In genomic region chr11:120850331-120851030, GRCm38 (mm10) we compare ENCODE assay signal across 13 mouse cellular contexts. TPM values are rescaled to one million over a fixed set of nuclear protein-coding genes. Genes with fewer than 3 reads are reported as not detected.
A peak's percentile ranks its signal among the peaks of the same experiment; 100 is the strongest.
DNase-seq lines count a peak whose midpoint lies in the region; ATAC-seq lines count a peak whose summit lies in the region.
"Had no signal": no experiment of that assay in that cellular context is flagged by ENCODE, and none has a peak within 500 bp of the region (broad histone marks: within the 10 kb centered on the region; RNA-seq: fewer than 3 reads in every experiment).

No protein-coding gene starts in this region.

- no peak overlapping the region for H3K9ac ChIP-seq in liver, embryonic 16.5 days (ENCODE audit: low read depth, low read length)
- no peak overlapping the region for H3K9ac ChIP-seq in stomach, embryonic 16.5 days (ENCODE audit: low read length)
- no peak overlapping the region for H3K9ac ChIP-seq in midbrain, embryonic 16.5 days (ENCODE audit: low read depth, low read length)

- H3K4me2 ChIP-seq in liver, embryonic 16.5 days (ENCODE audit: low read depth, low read length), result no peak overlapping the region
- H3K4me2 ChIP-seq in stomach, embryonic 16.5 days (ENCODE audit: low read depth, low read length), result no peak overlapping the region
- H3K4me2 ChIP-seq in midbrain, embryonic 16.5 days (ENCODE audit: low read length), result no peak overlapping the region
- H3K4me2 ChIP-seq: lung, embryonic 14.5 days had no signal

- no peak overlapping the region for H3K27ac ChIP-seq in liver, embryonic 16.5 days (ENCODE audit: low read length)
- H3K27ac ChIP-seq in stomach, embryonic 16.5 days (ENCODE audit: low read length), result peak overlapping the region; percentile 74
- no peak overlapping the region for H3K27ac ChIP-seq in midbrain, embryonic 16.5 days (ENCODE audit: low read length)
- H3K27ac ChIP-seq: hindbrain, embryonic 10.5 days had no signal

- DNase-seq in kidney, postnatal 10 days, result peak; percentile 31
- DNase-seq in kidney, adult 8-10 months, result no peak
- peak; percentile 23 for DNase-seq in c-Kit-positive CD71-positive TER-119-positive erythroid progenitor cells, embryonic 14.5 days (ENCODE audit: low spot score)
- no peak for DNase-seq in cerebellum, postnatal 14 days
- DNase-seq in layer of hippocampus, postnatal 36 days, result no peak
- DNase-seq: cerebellum, adult 9-10 months; thymus, postnatal 4 days had no signal

- H3K4me1 ChIP-seq in liver, embryonic 16.5 days (ENCODE audit: control insufficient read depth, low read depth, low read length), result peaks cover 21% of the 10 kb centered on the region
- H3K4me1 ChIP-seq in stomach, embryonic 16.5 days (ENCODE audit: control insufficient read depth, insufficient read depth, low read length), result peaks cover 31% of the 10 kb centered on the region
- H3K4me1 ChIP-seq in midbrain, embryonic 16.5 days (ENCODE audit: control insufficient read depth, insufficient read depth, low read length), result no peaks in the 10 kb centered on the region

- no peaks in the 10 kb centered on the region for H3K9me3 ChIP-seq in liver, embryonic 16.5 days (replicated peaks; ENCODE audit: control insufficient read depth, low read length)
- H3K9me3 ChIP-seq in stomach, embryonic 16.5 days (replicated peaks; ENCODE audit: control insufficient read depth, low read length), result no peaks in the 10 kb centered on the region
- H3K9me3 ChIP-seq in midbrain, embryonic 16.5 days (replicated peaks; ENCODE audit: control insufficient read depth, low read length, poor library complexity, severe bottlenecking), result no peaks in the 10 kb centered on the region
- H3K9me3 ChIP-seq: hindbrain, embryonic 10.5 days had no signal

- ATAC-seq in liver, embryonic 16.5 days (ENCODE audit: low read depth), result peak; percentile 57
- peak; percentile 77 for ATAC-seq in stomach, embryonic 16.5 days (ENCODE audit: insufficient read depth, low FRiP score)
- ATAC-seq in midbrain, embryonic 16.5 days, result no peak
- ATAC-seq: forebrain, embryonic 16.5 days had no signal

- H3K36me3 ChIP-seq in liver, embryonic 16.5 days (ENCODE audit: control insufficient read depth, insufficient read depth), result no peaks in the 10 kb centered on the region
- no peaks in the 10 kb centered on the region for H3K36me3 ChIP-seq in stomach, embryonic 16.5 days (ENCODE audit: control insufficient read depth, insufficient read depth, low read length)
- 0 out of 2 replicates have a peak, but pooled peaks cover 2% of the 10 kb centered on the region for H3K36me3 ChIP-seq in midbrain, embryonic 16.5 days (ENCODE audit: control insufficient read depth, insufficient read depth, low read length)

- 37% methylated on average over 2 of the region's 2 CpGs for WGBS in liver, embryonic 16.5 days (ENCODE audit: insufficient replicate concordance)
- 55% methylated on average over 2 of the region's 2 CpGs for WGBS in stomach, embryonic 16.5 days
- 75% methylated on average over 2 of the region's 2 CpGs for WGBS in midbrain, embryonic 16.5 days

- H3K4me3 ChIP-seq in liver, embryonic 16.5 days (ENCODE audit: low read depth, low read length), result no peak overlapping the region
- no peak overlapping the region for H3K4me3 ChIP-seq in stomach, embryonic 16.5 days (replicated peaks; ENCODE audit: low read length)
- no peak overlapping the region for H3K4me3 ChIP-seq in midbrain, embryonic 16.5 days (ENCODE audit: low read depth, low read length)
- H3K4me3 ChIP-seq: hindbrain, embryonic 10.5 days had no signal

- no peaks in the 10 kb centered on the region for H3K27me3 ChIP-seq in liver, embryonic 16.5 days (ENCODE audit: control insufficient read depth, insufficient read depth, low read depth, low read length)
- no peaks in the 10 kb centered on the region for H3K27me3 ChIP-seq in stomach, embryonic 16.5 days (ENCODE audit: control insufficient read depth, insufficient read depth, low read length)
- H3K27me3 ChIP-seq in midbrain, embryonic 16.5 days (ENCODE audit: control insufficient read depth, insufficient read depth, low read depth, low read length), result no peaks in the 10 kb centered on the region

RNA-seq across cellular contexts. Expression of gene Fasn, which starts 26.1 kb away (rescaled TPM):
- 20.3 and 24.2 TPM in 2 replicates for polyA plus RNA-seq in liver, embryonic 16.5 days (2015; fragmentation: Nextera tagmentation; extraction: Ambion mirVana)
- 51.9 and 55.3 TPM in 2 replicates for polyA plus RNA-seq in stomach, embryonic 16.5 days (2015; fragmentation: Nextera tagmentation; extraction: Ambion mirVana)
- 102 and 108 TPM in 2 replicates for polyA plus RNA-seq in midbrain, embryonic 16.5 days (2015; fragmentation: Nextera tagmentation; extraction: Ambion mirVana)
- total RNA-seq in layer of hippocampus, postnatal 36 days (2021), result 100 to 1,000 TPM; 173 to 191 TPM

RNA-seq across cellular contexts. Expression of gene Dus1l, which starts 54.3 kb away (rescaled TPM):
- polyA plus RNA-seq in liver, embryonic 16.5 days (2015; fragmentation: Nextera tagmentation; extraction: Ambion mirVana), result 51.4 and 51.6 TPM in 2 replicates
- 60.6 and 69.3 TPM in 2 replicates for polyA plus RNA-seq in stomach, embryonic 16.5 days (2015; fragmentation: Nextera tagmentation; extraction: Ambion mirVana)
- 38.1 and 42.2 TPM in 2 replicates for polyA plus RNA-seq in midbrain, embryonic 16.5 days (2015; fragmentation: Nextera tagmentation; extraction: Ambion mirVana)
- 10 to 100 TPM; 44.7 to 52.9 TPM for total RNA-seq in layer of hippocampus, postnatal 36 days (2021)

Comparison
In these comparisons a context has a peak if more than half of its experiments do, and no peak if none do; other contexts are left out.
1. DNase-seq: peak in kidney, postnatal 10 days (single experiment) and c-Kit-positive CD71-positive TER-119-positive erythroid progenitor cells, embryonic 14.5 days (single experiment); none in kidney, adult 8-10 months (0 of 2), cerebellum, postnatal 14 days (0 of 2) and layer of hippocampus, postnatal 36 days (0 of 2).